Mouse (Mus musculus) lung, adult 18-20 months (tissue): ENCODE measurements around the gene Olfr1396.

ENCODE experiments used
- DNase-seq, 2 experiments: peaks; one replicate each; pipeline ENCODE4 v3.0.0; 2022; ENCODE audit warnings: mixed read lengths in 2 of 2

Olfr1396 gene

DNA sequence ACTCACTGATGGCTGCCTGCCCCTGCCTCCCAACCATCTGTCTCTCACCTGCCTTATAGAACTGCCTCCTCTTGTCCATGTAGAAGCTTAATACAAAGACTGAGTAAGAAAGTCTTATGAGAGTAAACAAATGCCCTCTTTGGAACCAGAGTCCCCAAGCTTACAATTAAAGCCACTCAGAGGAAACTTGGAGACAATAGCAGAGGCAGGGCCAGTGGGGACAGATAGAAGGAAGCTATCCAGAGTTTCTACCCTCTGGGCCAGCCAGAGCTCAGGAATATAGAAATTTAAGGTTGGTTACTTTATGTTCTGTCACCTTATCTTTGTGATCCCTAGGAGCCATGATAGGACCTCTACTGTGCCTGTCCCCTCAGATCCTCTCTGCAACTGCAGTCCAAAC is at the start of gene Olfr1396:
Olfr1396 (minus strand) TSS at position 101 of the 400 bp plus-strand sequence.
- DNase-seq, result no peak

DNA sequence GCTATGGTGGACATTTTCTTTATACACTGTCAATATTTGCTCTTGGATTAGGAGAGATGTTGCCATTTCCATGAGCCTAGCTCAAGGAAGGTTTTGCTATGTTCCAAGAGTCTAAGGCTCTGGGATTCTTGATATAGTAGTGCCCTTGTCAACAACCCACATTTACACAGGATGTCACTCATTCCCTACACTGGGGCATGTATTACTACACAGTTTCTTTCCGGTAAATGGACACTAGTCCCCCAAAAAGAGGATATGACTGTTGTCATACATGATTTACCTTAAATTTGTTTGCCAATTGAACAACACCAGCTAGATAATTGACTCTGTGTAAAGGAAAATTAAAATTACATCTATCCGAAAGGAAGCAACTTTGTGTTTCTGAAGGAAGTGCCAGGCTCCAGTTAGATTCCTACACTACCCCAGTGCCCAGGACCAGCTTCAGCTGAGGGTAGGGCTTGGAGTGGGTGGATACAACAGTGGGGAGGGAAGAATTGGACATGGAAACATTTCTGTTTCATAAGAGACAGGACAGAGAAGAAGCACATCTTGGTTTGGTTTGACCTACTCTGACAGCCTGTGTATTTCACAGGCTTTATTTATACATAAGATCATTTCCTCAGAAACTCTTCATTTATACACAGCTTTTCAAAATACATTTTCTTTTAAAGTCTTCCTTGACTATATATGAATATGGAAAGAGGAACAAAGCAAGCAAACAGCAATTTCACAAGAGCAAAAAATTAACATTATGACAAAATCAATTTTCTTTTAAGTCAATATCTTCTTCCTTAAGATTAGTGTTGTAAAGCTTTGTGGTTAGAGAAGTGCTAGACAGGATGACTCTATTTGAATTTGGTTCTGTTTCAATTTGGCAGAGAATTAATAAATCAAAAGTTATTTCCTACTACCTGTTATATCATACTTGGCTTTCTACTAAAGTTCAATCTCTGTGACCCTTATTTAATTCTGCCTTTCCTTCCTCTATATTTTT is 42.4 kb upstream of the Olfr1396 start:
- no peak for DNase-seq

DNA sequence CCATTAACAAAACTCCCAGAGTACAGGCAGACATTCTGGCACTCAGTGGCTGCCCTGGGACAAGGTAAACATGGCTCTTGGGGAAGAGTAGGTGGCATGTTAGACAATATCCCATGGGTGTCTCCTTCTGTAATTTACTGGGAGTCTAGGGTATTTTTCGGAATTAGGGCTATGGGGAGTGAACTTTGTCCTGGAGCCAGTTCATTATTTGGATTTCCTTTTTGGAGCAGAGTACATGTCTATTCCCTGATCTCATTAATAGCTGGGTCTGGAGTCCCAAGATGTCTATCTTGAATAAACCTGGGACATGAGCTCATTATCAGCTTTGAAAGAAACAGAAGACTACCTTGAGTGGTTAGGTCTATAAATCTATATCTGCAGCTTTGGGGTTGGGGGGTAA is 39.4 kb upstream of the Olfr1396 start, which contains the start of gene Olfr1394:
Olfr1394 (plus strand) TSS at position 301 of the 400 bp plus-strand sequence.
- no peak for DNase-seq

DNA sequence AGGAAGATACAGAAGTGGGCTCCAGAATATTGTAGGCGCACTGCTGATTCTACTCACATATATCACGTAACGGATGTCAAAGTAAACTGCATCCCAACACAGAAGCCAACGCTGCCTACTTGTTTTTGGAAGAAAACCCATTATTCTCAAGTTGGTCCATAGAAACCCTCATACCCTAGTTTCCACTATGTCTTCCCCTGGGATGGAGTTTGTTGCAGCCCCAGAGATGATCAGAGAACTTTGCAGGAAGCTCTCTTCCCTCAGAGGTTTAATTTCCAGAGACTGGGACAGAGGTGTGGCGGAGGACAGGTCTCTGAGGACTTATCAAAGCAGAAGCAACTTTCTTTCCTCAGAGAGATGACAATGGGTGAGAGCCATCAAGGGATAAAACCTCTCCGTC is 27.3 kb upstream of the Olfr1396 start, which contains the start of gene Olfr1395:
Olfr1395 (plus strand) TSS at position 301 of the 400 bp plus-strand sequence.
- DNase-seq, result no peak

GRCm38 (mm10) chr11:49124169-49124568 is 9.5 kb upstream of the Olfr1396 start:
- DNase-seq, result no peak

DNA sequence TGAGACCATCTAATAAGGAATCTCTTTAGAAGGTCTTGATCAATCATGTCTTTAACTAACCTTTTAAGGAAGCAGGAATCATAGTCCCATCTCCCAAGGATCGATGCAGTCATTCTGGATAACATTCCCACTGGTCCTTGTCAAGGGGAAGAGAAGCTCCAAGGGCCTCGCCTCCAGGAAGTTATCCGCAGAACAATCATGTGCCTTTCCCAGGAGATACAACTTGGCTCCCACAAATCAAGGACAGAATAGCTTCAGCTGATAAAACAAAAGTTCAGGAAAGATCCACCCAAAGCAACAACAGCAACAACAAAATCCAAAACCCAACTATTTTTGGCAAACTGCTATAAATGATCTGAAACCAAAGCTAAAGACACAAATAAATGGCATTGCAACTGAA is 5.0 kb upstream of the Olfr1396 start:
- no peak for DNase-seq

DNA sequence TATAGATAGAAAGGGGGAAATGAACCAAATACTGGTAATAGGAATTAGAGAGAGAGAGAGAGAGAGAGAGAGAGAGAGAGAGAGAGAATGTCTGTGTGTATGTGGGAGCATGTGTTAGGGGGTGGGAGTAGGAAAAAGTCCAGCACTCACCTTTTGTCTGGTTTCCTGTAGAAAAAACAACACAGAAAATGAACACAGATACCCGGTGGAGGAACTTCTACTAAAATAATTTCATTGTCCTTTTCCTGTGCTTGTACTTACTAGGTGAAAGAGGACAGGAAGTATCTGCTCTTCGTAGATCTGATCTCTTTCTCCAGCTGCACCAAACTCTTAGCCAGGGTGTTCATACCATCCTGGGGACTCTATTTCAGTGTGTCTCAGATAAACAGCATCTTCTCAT is 516 bp downstream of the Olfr1396 start:
- DNase-seq, result no peak

- no peak for DNase-seq
These were observed 2.0 kb downstream of the Olfr1396 start for GRCm38 (mm10) chr11:49112624-49113219.

GRCm38 (mm10) chr11:49111000-49111399 is 3.7 kb downstream of the Olfr1396 start:
- no peak for DNase-seq

GRCm38 (mm10) chr11:49108833-49109232 is 5.8 kb downstream of the Olfr1396 start:
- peak; percentile 24 to 33 for DNase-seq

DNA sequence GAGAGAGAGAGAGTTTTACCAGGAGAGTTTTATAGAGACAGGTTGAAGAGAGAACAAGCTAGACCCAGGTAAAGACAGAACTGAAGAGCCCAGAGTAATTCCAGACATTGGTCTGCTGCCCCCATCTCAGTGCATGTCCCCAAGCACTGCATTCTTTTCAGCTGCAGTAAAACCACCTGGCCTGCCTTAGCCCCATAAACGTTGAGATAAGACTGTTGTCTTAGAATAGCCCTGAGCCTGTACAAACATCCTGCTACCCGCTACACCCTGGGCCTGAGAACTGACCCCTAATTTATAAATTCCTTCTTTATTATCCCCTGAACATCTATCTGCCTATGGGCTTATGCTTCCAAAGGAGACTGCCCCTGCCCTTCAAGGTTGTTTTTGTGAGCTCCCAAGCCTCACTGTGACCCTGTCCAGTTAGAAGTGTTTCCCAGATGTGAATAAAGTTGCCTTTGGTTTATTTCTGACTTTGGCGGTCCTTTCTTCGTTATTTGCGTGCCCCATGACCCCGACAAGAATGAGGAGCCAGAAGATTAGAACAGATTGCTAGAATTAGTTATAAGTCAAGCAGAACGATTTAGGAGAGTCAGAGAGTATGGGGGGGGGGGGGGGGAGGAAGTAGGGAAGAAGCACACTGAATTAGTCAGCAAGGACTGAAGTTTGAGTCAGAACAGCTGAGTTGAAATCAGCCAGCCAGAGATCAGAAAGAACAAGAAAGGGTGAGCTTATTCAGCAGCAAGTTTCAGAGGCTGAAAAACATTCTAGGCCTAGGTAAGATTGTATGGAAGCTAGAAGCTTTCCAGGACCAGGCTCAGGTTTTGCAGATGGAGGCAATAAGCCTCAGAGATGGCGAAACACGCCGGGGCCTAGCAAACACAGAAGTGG is 6.8 kb downstream of the Olfr1396 start:
- DNase-seq, result no peak

DNA sequence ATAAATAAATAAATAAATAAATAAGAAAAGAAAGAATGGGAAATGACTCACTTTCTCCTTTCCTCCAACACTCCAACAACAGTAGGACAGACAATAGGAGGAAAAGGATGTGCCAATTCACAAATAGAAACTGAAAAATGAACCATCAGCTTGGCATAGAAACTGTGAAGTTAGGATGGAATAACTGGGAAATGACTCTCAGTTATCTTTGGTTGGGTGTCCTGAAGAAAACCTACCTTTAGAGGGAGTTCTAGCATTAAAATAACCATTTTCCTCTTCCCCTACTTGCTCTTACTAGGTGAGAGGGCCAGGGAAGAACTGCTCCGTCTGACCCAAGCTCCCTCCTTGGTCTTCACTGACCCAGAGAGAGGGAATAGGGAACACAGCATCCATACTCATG is 8.9 kb downstream of the Olfr1396 start:
- DNase-seq, result no peak

DNA sequence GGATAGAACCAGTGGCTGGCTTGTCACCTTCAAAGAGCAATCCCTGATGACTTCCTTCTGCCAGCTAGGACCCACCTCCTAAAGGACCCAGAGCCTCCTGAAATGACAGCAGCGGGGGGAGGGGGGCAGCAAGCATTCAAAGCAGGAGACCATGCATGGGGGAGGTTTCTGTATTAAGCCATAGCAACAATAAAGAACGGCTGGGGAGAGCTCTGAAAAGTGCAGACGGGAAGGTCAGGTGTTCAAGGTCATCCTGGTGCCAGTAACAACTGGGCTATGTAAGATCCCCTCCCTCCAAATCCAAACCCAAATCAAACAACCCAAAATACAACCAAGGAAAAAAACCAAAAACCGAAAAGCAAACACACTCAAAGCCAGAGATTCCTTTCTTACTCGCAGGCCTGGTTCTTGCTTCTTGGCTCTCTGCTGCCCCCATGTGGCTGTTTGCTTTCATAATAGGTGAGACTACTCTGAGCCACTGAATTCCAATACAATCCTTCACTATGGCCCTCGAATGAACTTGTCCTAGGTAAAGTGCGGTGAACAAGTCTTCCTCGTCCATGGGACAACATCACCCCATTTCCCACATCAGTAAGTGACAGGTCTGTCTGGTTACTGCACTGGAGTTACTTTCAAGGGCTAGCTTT is 11.5 kb downstream of the Olfr1396 start:
- DNase-seq, result peak; percentile 79 to 88

DNA sequence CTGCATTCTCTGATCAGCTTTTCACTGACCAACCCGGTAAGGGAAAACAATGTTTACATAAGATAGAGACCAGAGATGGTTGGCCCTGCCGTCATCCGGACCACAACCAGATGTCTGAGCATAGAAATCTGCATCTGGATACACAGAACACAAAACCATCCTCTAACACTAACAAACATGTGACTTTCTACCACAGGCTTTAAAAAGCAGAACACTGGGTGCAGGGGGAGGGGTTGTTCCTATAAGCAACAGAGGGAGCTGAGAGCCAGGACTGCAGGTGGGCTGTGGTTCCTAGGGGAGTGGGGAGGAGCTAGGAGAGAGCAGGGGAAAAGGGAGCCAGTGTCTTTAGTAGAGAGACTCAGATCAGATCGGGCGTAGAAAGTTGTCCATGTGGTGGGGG is 13.2 kb downstream of the Olfr1396 start:
- no peak for DNase-seq

DNA sequence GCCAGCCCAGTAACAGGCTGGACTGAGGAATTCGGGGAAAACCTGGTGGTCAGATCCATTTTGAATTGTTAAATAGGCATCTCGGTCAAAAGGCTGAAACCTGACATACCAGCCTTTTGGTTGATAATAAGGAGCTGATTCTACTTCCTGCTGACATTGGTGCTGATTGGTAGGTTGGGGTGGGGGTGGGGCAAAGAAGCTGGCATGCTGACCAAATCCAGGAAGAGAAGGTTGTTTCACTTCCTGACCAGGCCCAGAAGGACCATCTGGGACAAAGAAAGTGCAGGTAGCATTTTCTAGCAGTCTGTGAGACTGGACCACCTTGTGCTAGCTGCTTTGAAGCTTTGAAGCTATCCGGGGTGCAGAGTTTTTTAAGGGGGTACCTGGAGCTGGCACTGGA is 14.3 kb downstream of the Olfr1396 start:
- DNase-seq, result no peak

- no peak for DNase-seq
These were observed 19.3 kb downstream of the Olfr1396 start for GRCm38 (mm10) chr11:49095367-49095766.

- no peak for DNase-seq
These were observed 20.6 kb downstream of the Olfr1396 start for GRCm38 (mm10) chr11:49093861-49094660.

DNA sequence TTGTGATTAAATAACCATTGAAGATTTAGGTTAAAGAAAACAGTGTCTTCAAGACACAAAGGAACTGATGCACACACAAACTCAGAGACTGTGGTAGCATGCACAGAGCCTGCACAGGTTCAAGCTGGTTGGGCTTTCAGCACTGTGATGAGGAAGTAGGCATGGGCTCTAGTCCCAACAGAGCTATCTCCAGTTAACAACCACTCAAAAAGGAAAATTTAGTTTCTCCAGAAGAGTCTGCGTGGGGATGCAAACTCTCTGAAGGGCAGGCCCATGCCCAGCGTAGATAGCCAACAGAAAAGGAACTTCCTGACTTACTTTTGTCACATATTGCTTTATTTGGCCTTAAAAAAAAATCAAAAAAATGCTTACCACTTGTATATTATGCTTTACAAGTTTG is 21.9 kb downstream of the Olfr1396 start:
- DNase-seq, result no peak

DNA sequence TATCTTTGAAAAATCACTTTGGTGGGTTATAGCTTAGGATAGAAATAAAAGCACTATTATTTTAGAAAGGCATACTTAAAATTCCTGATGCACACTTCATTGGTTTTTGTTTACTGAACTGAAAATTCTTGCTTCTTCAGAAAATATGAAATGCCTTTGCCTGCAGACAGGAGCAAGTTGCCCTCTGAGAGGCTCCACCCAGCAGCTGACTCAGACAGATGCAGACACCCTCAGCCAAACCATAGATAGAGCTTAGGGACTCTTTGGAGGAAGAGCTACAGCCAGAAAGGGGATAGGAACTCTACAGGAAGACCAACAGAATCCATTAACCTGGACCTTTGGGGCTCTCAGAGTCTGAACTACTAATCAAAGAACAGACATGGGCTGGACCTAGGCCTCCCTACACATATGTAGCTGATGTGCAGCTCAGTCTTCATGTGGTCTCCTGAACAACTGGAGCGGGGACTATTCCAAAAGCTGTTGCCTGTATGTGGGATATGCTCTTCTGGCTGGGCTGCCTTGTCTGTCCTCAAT is 22.6 kb downstream of the Olfr1396 start:
- DNase-seq, result no peak

DNA sequence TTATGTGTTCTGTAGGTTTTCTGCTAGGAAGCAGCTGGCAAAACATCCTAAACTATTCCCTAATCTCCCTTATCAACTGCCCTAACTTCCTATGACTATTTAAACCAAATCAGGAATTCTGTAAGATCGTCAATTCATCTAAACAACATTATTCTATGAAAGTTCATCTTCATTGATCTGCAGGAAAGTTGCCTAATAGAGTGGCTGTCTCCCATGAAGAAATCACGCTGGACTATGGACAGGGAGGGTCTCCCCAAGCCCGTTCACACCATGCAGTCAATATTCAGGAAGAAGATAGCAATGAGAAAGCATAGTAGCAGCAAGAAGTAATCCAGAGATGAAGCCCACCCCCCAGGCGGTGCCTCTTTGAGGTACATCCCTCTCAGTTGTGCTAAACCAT is 23.5 kb downstream of the Olfr1396 start:
- no peak for DNase-seq

DNA sequence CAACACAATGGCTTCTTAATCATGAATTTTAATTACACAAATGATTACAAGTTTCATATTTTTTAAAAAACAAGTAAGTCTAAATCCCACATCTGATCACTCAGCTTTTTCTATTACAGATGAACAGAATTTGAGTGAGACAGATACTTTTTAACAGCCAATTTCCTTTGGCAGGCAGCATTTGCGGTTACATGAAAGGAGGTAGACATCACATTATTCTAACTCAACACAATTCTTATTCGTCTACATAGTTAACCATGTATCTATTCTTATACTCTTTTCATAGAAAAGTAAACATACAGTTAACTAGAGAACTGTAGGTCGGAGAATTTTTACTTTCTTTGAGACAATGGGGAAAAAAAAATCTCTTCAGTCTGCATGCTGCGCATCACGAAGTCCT is 24.1 kb downstream of the Olfr1396 start:
- DNase-seq, result no peak
